Comparison of ENCODE assay signal across 11 mouse cellular contexts in genomic region chr4:107830821-107831221, GRCm38 (mm10). TPM values are rescaled to one million over a fixed set of nuclear protein-coding genes. Genes with fewer than 3 reads are reported as not detected.
DNase-seq lines count a peak whose midpoint lies in the region; ATAC-seq lines count a peak whose summit lies in the region.
"Had no signal": no experiment of that assay in that cellular context is flagged by ENCODE, and none has a peak within 500 bp of the region (broad histone marks: within the 10 kb centered on the region; RNA-seq: fewer than 3 reads in every experiment).

No protein-coding gene starts in this region.

- DNase-seq in cerebellum, postnatal 14 days: peak; percentile 63 to 69
- DNase-seq in hindbrain, embryonic 14.5 days (ENCODE audit: low spot score): peak; percentile 60
- no peak for DNase-seq in ovary, postnatal 36 days (ENCODE audit: low spot score)
- no peak for DNase-seq in gastrocnemius, postnatal 10 days
- DNase-seq: gastrocnemius, postnatal 25 days; lung, adult 18-20 months; spleen, adult 18-20 months; thymus, adult 2 months had no signal

- 74% methylated on average over 7 of the region's 7 CpGs for WGBS in embryonic facial prominence, embryonic 12.5 days
- WGBS in hindbrain, embryonic 14.5 days: 14% methylated on average over 7 of the region's 7 CpGs
- 15% methylated on average over 7 of the region's 7 CpGs for WGBS in neural tube, embryonic 12.5 days

- H3K36me3 ChIP-seq in embryonic facial prominence, embryonic 12.5 days: no peaks in the 10 kb centered on the region
- H3K36me3 ChIP-seq in hindbrain, embryonic 14.5 days (replicated peaks; ENCODE audit: control insufficient read depth, insufficient read depth): peaks cover 1% of the 10 kb centered on the region; the same call in 1 of the 2 replicates
- H3K36me3 ChIP-seq in neural tube, embryonic 12.5 days: no peaks in the 10 kb centered on the region

- no peaks in the 10 kb centered on the region for H3K9me3 ChIP-seq in embryonic facial prominence, embryonic 12.5 days
- H3K9me3 ChIP-seq in hindbrain, embryonic 14.5 days (ENCODE audit: control insufficient read depth, low read length): no peaks in the 10 kb centered on the region
- H3K9me3 ChIP-seq in neural tube, embryonic 12.5 days: no peaks in the 10 kb centered on the region

- no peak overlapping the region for H3K27ac ChIP-seq in embryonic facial prominence, embryonic 12.5 days
- H3K27ac ChIP-seq in hindbrain, embryonic 14.5 days: peak overlapping the region; percentile 56
- peak overlapping the region; percentile 68 for H3K27ac ChIP-seq in neural tube, embryonic 12.5 days

- H3K9ac ChIP-seq in embryonic facial prominence, embryonic 12.5 days: no peak overlapping the region
- H3K9ac ChIP-seq in hindbrain, embryonic 14.5 days: peak overlapping the region; percentile 29; the same call in 1 of the 2 replicates
- H3K9ac ChIP-seq in neural tube, embryonic 12.5 days: peak overlapping the region; percentile 30; the same call in 1 of the 2 replicates

- ATAC-seq in embryonic facial prominence, embryonic 12.5 days (ENCODE audit: insufficient number of reproducible peaks, insufficient read depth, low FRiP score, low TSS enrichment): peak; percentile 12; the same call in 1 of the 2 replicates
- peak; percentile 66 for ATAC-seq in hindbrain, embryonic 14.5 days (ENCODE audit: low FRiP score)
- peak; percentile 69 for ATAC-seq in neural tube, embryonic 12.5 days (ENCODE audit: low FRiP score, low read depth)
- ATAC-seq in megakaryocyte, adult 5-6 weeks (ENCODE audit: poor library complexity, severe bottlenecking): no peak

- H3K4me2 ChIP-seq in embryonic facial prominence, embryonic 12.5 days (replicated peaks): no peak overlapping the region
- no peak overlapping the region for H3K4me2 ChIP-seq in hindbrain, embryonic 14.5 days (replicated peaks)
- peak overlapping the region; percentile 1; the same call in 1 of the 2 replicates for H3K4me2 ChIP-seq in neural tube, embryonic 12.5 days (replicated peaks)

- no peaks in the 10 kb centered on the region for H3K27me3 ChIP-seq in embryonic facial prominence, embryonic 12.5 days
- H3K27me3 ChIP-seq in hindbrain, embryonic 14.5 days (ENCODE audit: control insufficient read depth, insufficient read depth, low read length): no peaks in the 10 kb centered on the region
- H3K27me3 ChIP-seq in neural tube, embryonic 12.5 days (replicated peaks): no peaks in the 10 kb centered on the region

- H3K4me1 ChIP-seq in embryonic facial prominence, embryonic 12.5 days: peaks cover 19% of the 10 kb centered on the region; the same call in 1 of the 2 replicates
- H3K4me1 ChIP-seq in hindbrain, embryonic 14.5 days (replicated peaks; ENCODE audit: control insufficient read depth, insufficient read depth, low read length): peaks cover 91% of the 10 kb centered on the region
- peaks cover 100% of the 10 kb centered on the region for H3K4me1 ChIP-seq in neural tube, embryonic 12.5 days

- H3K4me3 ChIP-seq in embryonic facial prominence, embryonic 12.5 days: no peak overlapping the region
- H3K4me3 ChIP-seq in hindbrain, embryonic 14.5 days (replicated peaks; ENCODE audit: low read length): no peak overlapping the region
- H3K4me3 ChIP-seq in neural tube, embryonic 12.5 days: no peak overlapping the region

RNA-seq across cellular contexts. Expression of gene Lrp8, which starts 28.8 kb away (rescaled TPM):
- 6.2 and 7.2 TPM in 2 replicates for polyA plus RNA-seq in embryonic facial prominence, embryonic 12.5 days (2016; fragmentation: Nextera tagmentation; extraction: Ambion mirVana)
- polyA plus RNA-seq in hindbrain, embryonic 14.5 days (2014; fragmentation: Nextera tagmentation; extraction: Ambion mirVana): 62.2 and 69.5 TPM in 2 replicates
- 47.6 and 53.9 TPM in 2 replicates for polyA plus RNA-seq in neural tube, embryonic 12.5 days (2016; fragmentation: Nextera tagmentation; extraction: Ambion mirVana)
- total RNA-seq in gastrocnemius, postnatal 10 days (2021): 1 to 10 TPM in 1 of 2 experiments, under 1 TPM in 1; 0.99 to 1.7 TPM
- 4.9 and 6.7 TPM in 2 replicates for total RNA-seq in megakaryocyte, adult 5-6 weeks (2015)
- total RNA-seq in megakaryocyte, adult 5-6 weeks (2017): 5.0 and 6.3 TPM in 2 replicates

RNA-seq across cellular contexts. Expression of gene Magoh, which starts 48.7 kb away (rescaled TPM):
- 217 and 223 TPM in 2 replicates for polyA plus RNA-seq in embryonic facial prominence, embryonic 12.5 days (2016; fragmentation: Nextera tagmentation; extraction: Ambion mirVana)
- 109 and 115 TPM in 2 replicates for polyA plus RNA-seq in hindbrain, embryonic 14.5 days (2014; fragmentation: Nextera tagmentation; extraction: Ambion mirVana)
- 169 and 182 TPM in 2 replicates for polyA plus RNA-seq in neural tube, embryonic 12.5 days (2016; fragmentation: Nextera tagmentation; extraction: Ambion mirVana)
- total RNA-seq in gastrocnemius, postnatal 10 days (2021): 10 to 100 TPM; 38.6 to 41.3 TPM
- 131 and 134 TPM in 2 replicates for total RNA-seq in megakaryocyte, adult 5-6 weeks (2015)
- 208 and 218 TPM in 2 replicates for total RNA-seq in megakaryocyte, adult 5-6 weeks (2017)

RNA-seq across cellular contexts. Expression of gene 0610037L13Rik, which starts 58.8 kb away (rescaled TPM):
- 126 and 132 TPM in 2 replicates for polyA plus RNA-seq in embryonic facial prominence, embryonic 12.5 days (2016; fragmentation: Nextera tagmentation; extraction: Ambion mirVana)
- polyA plus RNA-seq in hindbrain, embryonic 14.5 days (2014; fragmentation: Nextera tagmentation; extraction: Ambion mirVana): 96.5 and 97.5 TPM in 2 replicates
- polyA plus RNA-seq in neural tube, embryonic 12.5 days (2016; fragmentation: Nextera tagmentation; extraction: Ambion mirVana): 105 and 117 TPM in 2 replicates
- total RNA-seq in gastrocnemius, postnatal 10 days (2021): 10 to 100 TPM; 57.6 to 65.4 TPM
- total RNA-seq in megakaryocyte, adult 5-6 weeks (2015): 34.7 and 36.0 TPM in 2 replicates
- total RNA-seq in megakaryocyte, adult 5-6 weeks (2017): 33.6 and 34.7 TPM in 2 replicates

Comparison
In these comparisons a context has a peak if more than half of its experiments do, and no peak if none do; other contexts are left out.
1. DNase-seq: peak in cerebellum, postnatal 14 days (2 of 2) and hindbrain, embryonic 14.5 days (single experiment); none in ovary, postnatal 36 days (single experiment) and gastrocnemius, postnatal 10 days (single experiment).